Mouse (Mus musculus): ENCODE measurements around the gene Spem2. TPM values are rescaled to one million over a fixed set of nuclear protein-coding genes. Genes with fewer than 3 reads are reported as not detected.
A peak's percentile ranks its signal among the peaks of the same experiment; 100 is the strongest.

Spem2 gene
- polyA plus RNA-seq, 1 experiment from 2014 or later: not detected

DNA sequence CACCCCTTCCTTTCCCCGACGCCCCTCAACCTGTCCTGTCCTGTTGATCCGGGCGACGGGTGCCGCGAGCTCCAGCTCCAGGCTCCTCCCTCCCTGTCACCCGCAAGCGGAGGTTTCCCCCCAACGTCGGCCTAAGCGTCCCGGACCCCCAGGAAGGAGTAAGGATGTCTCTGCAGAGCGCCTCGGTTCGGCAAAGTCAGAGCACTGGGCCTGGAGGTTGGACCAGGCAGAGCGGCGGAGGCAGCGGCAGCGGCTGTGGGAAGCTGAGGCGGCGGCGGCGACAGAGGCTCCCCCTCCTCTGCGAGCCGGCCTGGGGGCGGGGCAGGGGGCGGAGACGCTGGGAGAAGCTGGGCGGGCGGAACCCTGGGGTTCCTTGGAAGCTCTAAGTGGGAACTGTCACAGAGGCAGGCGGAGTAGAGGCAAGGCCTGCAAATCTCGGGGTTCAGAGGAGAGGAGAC is 15.6 kb downstream of the Spem2 start:
- no peak for TF ChIP-seq CTCF (IDR thresholded peaks at IDR 0.05)
- no peak for TF ChIP-seq EP300 (IDR thresholded peaks at IDR 0.05)
- DNase-seq (ENCODE audit: low spot score) (peak; percentile 89), ATAC-seq (peak; percentile 64)
- H3K4me3 ChIP-seq (ENCODE audit: low read depth, low read length): peak overlapping the region; percentile 53
- H3K27ac ChIP-seq (ENCODE audit: low read length): no peak overlapping the region
- peak overlapping the region; percentile 21 for H3K9ac ChIP-seq (replicated peaks; ENCODE audit: low read depth)
- 0 out of 2 replicates have a peak, but pooled peaks cover 6% of the 10 kb centered on the region for H3K27me3 ChIP-seq (replicated peaks; ENCODE audit: insufficient read depth, low read length)
- WGBS: 3% methylated on average over 29 of the region's 33 CpGs
- no peaks in the 10 kb centered on the region for H3K9me3 ChIP-seq (ENCODE audit: low read length)
- H3K36me3 ChIP-seq (ENCODE audit: insufficient read depth, low read length): no peaks in the 10 kb centered on the region
- H3K4me2 ChIP-seq (replicated peaks; ENCODE audit: low read depth, low read length): peak overlapping the region; percentile 86
- peaks cover 35% of the 10 kb centered on the region; the same call in 1 of the 2 replicates for H3K4me1 ChIP-seq (ENCODE audit: insufficient read depth, low read depth, low read length)

DNA sequence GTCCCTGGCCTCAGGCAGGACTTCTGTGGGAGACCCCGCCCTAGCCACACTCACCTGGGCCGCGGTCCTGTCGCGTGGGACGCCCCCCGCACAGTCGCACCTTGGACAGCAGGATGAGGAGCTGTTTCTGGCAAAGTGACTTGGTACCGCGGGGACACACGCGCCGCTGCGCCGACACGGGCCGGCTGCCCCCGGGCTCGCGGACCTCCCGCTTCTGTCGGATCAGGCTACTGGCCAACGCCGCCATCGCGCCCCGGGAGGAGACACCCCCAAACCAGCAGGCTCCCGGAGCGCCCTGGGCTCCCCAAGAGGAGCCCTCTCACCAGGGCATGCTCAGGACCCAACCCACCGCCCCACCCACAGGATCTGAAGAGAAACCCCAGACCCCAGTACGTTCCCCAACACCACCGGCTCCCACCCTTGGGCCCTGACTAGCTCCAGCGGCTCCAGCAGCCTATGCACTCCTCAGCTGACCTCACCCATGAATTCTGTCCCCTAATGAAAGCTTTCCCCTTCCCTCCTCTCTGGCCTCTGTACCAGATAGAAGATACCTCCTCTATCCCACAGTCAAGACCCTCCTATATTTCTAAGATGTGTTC is 16.8 kb downstream of the Spem2 start, which contains the start of gene Fgf11:
Gene Fgf11 (minus strand): TSS at position 479 of the 599 bp plus-strand sequence.
- Histone ChIP-seq H3K27me3 (replicated peaks; ENCODE audit: insufficient read depth, low read length) (0 out of 2 replicates have a peak, but pooled peaks cover 6% of the 10 kb centered on the region), H3K9me3 (ENCODE audit: low read length) (no peaks in the 10 kb centered on the region), H3K36me3 (ENCODE audit: insufficient read depth, low read length) (no peaks in the 10 kb centered on the region), H3K27ac (ENCODE audit: low read length) (no peak within 1 kb of the TSS), H3K4me2 (replicated peaks; ENCODE audit: low read depth, low read length) (peak within 1 kb of the TSS; percentile 86), H3K4me1 (ENCODE audit: insufficient read depth, low read depth, low read length) (peaks cover 35% of the 10 kb centered on the region; the same call in 1 of the 2 replicates), H3K9ac (replicated peaks; ENCODE audit: low read depth) (peak within 1 kb of the TSS; percentile 32), H3K4me3 (ENCODE audit: low read depth, low read length) (peak within 1 kb of the TSS; percentile 53)
- TF ChIP-seq EP300 (IDR thresholded peaks at IDR 0.05): no peak
- no peak for TF ChIP-seq CTCF (IDR thresholded peaks at IDR 0.05)
- peak; percentile 8 for DNase-seq (ENCODE audit: low spot score)
- 1% methylated on average over 24 of the region's 33 CpGs for WGBS
- no peak for ATAC-seq

DNA sequence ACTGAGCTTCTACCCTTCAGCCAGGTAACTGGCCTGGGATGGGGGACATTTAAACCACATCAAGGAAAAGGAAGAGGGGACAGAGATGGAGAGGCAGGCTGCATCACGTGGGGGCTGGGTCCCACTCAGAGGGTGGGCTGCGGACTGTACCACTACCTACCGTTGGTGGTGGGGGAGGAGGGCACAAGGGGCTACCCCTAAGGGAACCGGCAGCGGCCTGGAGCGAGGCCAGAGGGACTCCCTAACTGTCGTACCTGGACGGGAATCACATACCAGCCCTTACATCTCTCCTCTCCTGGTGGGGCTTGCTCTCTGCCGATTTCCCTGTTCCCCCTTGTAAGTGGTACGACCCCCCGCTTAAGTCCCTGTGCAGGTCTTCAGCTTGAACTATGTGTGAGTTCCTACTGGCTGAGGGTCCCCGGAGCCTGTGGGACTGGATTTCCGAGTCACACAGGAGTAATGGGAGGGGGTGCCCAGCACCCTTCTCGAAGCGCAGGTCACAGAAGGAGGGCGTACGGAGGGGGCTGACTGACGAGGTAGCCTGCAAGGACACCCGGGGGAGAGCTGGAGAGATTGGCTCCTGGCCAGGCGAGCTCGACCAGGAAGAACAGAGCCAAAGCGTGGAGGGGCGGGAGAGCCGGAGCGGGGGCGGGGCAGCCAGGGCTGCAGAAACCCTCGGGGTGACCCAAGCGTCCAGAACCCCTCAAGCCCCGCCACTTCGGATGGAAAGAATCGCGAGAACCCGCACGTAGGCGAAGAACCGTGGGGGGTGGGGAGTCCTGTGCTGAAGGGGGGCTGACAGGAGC is 17.7 kb downstream of the Spem2 start:
- H3K36me3 ChIP-seq (ENCODE audit: insufficient read depth, low read length): no peaks in the 10 kb centered on the region
- DNase-seq (ENCODE audit: low spot score) (peak; percentile 79), ATAC-seq (peak; percentile 14)
- WGBS: 1% methylated on average over 36 of the region's 36 CpGs
- peaks cover 38% of the 10 kb centered on the region; the same call in 1 of the 2 replicates for H3K4me1 ChIP-seq (ENCODE audit: insufficient read depth, low read depth, low read length)
- peak overlapping the region; percentile 53 for H3K4me3 ChIP-seq (ENCODE audit: low read depth, low read length)
- no peaks in the 10 kb centered on the region for H3K9me3 ChIP-seq (ENCODE audit: low read length)
- no peak overlapping the region for H3K27ac ChIP-seq (ENCODE audit: low read length)
- 0 out of 2 replicates have a peak, but pooled peaks cover 6% of the 10 kb centered on the region for H3K27me3 ChIP-seq (replicated peaks; ENCODE audit: insufficient read depth, low read length)
- TF ChIP-seq EP300 (IDR thresholded peaks at IDR 0.05): no peak
- H3K4me2 ChIP-seq (replicated peaks; ENCODE audit: low read depth, low read length): peak overlapping the region; percentile 86
- peak overlapping the region; percentile 32; the same call in 1 of the 2 replicates for H3K9ac ChIP-seq (replicated peaks; ENCODE audit: low read depth)

DNA sequence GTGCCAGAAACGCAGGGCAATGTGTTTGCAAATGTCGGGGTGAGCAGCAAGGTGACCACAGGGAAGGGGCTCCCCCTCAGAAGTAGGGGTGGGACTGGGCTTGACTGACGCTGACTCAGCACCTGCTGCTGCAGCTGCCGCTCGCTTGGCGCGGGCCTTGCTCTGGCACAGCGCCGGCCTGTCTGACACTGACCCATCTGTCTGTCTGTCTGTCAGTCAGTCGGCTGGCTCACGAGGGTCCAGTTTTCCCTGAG is 18.2 kb downstream of the Spem2 start:
- no peak overlapping the region for H3K9ac ChIP-seq (replicated peaks; ENCODE audit: low read depth)
- TF ChIP-seq EP300 (IDR thresholded peaks at IDR 0.05): no peak
- WGBS: 1% methylated on average over 11 of the region's 11 CpGs
- H3K9me3 ChIP-seq (ENCODE audit: low read length): no peaks in the 10 kb centered on the region
- H3K36me3 ChIP-seq (ENCODE audit: insufficient read depth, low read length): no peaks in the 10 kb centered on the region
- H3K4me3 ChIP-seq (ENCODE audit: low read depth, low read length): no peak overlapping the region
- no peak overlapping the region for H3K27ac ChIP-seq (ENCODE audit: low read length)
- 0 out of 2 replicates have a peak overlapping the region, but pooled peaks have one; percentile 86 for H3K4me2 ChIP-seq (replicated peaks; ENCODE audit: low read depth, low read length)
- H3K27me3 ChIP-seq (replicated peaks; ENCODE audit: insufficient read depth, low read length): 0 out of 2 replicates have a peak, but pooled peaks cover 6% of the 10 kb centered on the region
- ATAC-seq: no peak
- peaks cover 40% of the 10 kb centered on the region; the same call in 1 of the 2 replicates for H3K4me1 ChIP-seq (ENCODE audit: insufficient read depth, low read depth, low read length)
- peak; percentile 37 for DNase-seq (ENCODE audit: low spot score)

DNA sequence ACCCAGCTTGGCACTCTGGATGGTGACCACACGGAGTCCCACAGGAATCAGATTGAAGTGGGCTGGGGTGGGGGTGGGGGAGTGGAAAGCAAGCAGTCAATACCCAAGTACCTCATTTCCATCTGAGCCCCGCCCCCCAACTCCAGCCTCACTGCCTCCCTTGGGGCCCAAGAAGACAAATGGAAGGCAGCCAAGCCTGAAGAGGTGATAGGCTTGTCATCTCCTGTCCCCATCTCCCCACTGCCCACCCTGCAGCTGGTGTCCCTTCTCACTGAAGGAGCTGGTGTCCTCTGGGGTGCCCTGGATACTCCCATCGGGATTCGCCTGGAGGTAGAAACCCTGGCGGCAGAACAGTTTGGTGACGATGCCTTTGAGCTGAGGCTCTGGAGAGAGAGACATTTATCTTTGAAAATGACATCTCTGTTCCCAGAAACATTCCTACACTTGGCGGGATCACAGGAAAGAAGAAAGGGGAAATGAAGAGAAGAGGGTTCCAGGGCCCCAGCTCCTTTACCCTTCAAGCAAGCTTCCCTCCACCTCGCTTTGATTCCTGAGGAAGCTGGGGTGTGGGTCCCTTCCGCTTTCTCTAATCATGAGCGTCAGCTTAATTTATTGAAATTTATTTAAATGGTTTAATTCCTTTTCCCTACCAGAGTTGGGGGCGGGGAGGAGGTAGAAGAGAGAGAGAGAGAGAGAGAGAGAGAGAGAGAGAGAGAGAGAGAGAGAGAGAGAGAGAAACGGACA is 18.7 kb downstream of the Spem2 start:
- Histone ChIP-seq H3K27me3 (replicated peaks; ENCODE audit: insufficient read depth, low read length) (0 out of 2 replicates have a peak, but pooled peaks cover 6% of the 10 kb centered on the region), H3K4me1 (ENCODE audit: insufficient read depth, low read depth, low read length) (peaks cover 41% of the 10 kb centered on the region; the same call in 1 of the 2 replicates), H3K4me3 (ENCODE audit: low read depth, low read length) (no peak overlapping the region), H3K27ac (ENCODE audit: low read length) (no peak overlapping the region), H3K36me3 (ENCODE audit: insufficient read depth, low read length) (no peaks in the 10 kb centered on the region), H3K4me2 (replicated peaks; ENCODE audit: low read depth, low read length) (0 out of 2 replicates have a peak overlapping the region, but pooled peaks have one; percentile 86), H3K9ac (replicated peaks; ENCODE audit: low read depth) (no peak overlapping the region), H3K9me3 (ENCODE audit: low read length) (no peaks in the 10 kb centered on the region)
- 25% methylated on average over 11 of the region's 12 CpGs for WGBS
- DNase-seq (ENCODE audit: low spot score): peak; percentile 22
- no peak for ATAC-seq
- no peak for TF ChIP-seq EP300 (IDR thresholded peaks at IDR 0.05)
- no peak for TF ChIP-seq CTCF (IDR thresholded peaks at IDR 0.05)

DNA sequence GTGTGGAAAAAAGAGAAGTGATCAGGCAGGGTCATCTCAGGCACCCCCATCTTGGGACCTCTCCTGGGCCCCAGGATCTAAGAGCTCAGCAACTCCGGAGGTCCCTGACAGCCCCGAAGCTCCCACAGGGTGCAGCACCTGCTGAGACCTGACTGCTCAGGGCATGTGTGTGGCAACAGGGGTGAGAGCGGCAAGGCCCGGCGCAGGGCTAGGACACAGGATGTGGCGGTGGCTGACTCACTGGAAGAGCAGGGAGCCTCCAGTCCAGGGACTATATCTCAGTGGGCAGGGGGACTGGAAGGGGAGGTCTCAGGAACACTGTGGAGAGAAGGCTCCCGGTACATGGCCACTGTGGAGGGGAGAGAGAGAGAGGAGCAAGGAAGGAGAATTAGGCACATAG is 20.3 kb downstream of the Spem2 start:
- DNase-seq (ENCODE audit: low spot score) (no peak), ATAC-seq (no peak)
- H3K36me3 ChIP-seq (ENCODE audit: insufficient read depth, low read length): no peaks in the 10 kb centered on the region
- 0 out of 2 replicates have a peak, but pooled peaks cover 6% of the 10 kb centered on the region for H3K27me3 ChIP-seq (replicated peaks; ENCODE audit: insufficient read depth, low read length)
- H3K9me3 ChIP-seq (ENCODE audit: low read length): no peaks in the 10 kb centered on the region
- 74% methylated on average over 7 of the region's 7 CpGs for WGBS
- no peak overlapping the region for H3K9ac ChIP-seq (replicated peaks; ENCODE audit: low read depth)
- no peak for TF ChIP-seq CTCF (IDR thresholded peaks at IDR 0.05)
- TF ChIP-seq EP300 (IDR thresholded peaks at IDR 0.05): no peak
- no peak overlapping the region for H3K4me3 ChIP-seq (ENCODE audit: low read depth, low read length)
- H3K4me1 ChIP-seq (ENCODE audit: insufficient read depth, low read depth, low read length): peaks cover 27% of the 10 kb centered on the region; the same call in 1 of the 2 replicates
- H3K27ac ChIP-seq (ENCODE audit: low read length): no peak overlapping the region
- H3K4me2 ChIP-seq (replicated peaks; ENCODE audit: low read depth, low read length): no peak overlapping the region
